Mouse (Mus musculus) stomach, embryonic 15.5 days (tissue): ENCODE measurements around the gene P2rx3. TPM values are rescaled to one million over a fixed set of nuclear protein-coding genes. Genes with fewer than 3 reads are reported as not detected.

Experiments
- ATAC-seq: fragments of 200-750 bp; cut with Nextera tagmentation; 2 replicates; pipeline ENCODE4 v1.8.0; 2017; ENCODE audit warnings: low read depth, moderate number of reproducible peaks, moderate TSS enrichment; ENCODE audit not compliant: insufficient read depth, low FRiP score
- H3K27ac ChIP-seq: fragments of 300-500 bp; sonication (generic); 2 replicates; pipeline ENCODE4 v1.5.1; 2015; ENCODE audit warnings: mild to moderate bottlenecking, inconsistent platforms
- H3K27me3 ChIP-seq: fragments of 300-500 bp; sonication (generic); replicated peaks from 2 replicates; pipeline ENCODE4 v1.6.1; 2015; ENCODE audit warnings: inconsistent platforms
- H3K36me3 ChIP-seq: fragments of 300-500 bp; sonication (generic); 2 replicates; pipeline ENCODE4 v1.6.1; 2015; ENCODE audit warnings: inconsistent platforms
- H3K4me1 ChIP-seq: fragments of 300-500 bp; sonication (generic); 2 replicates; pipeline ENCODE4 v1.6.1; 2015; ENCODE audit warnings: inconsistent platforms
- H3K4me2 ChIP-seq: fragments of 300-500 bp; sonication (generic); 2 replicates; pipeline ENCODE4 v1.6.1; 2015; ENCODE audit warnings: mild to moderate bottlenecking, inconsistent platforms
- H3K4me3 ChIP-seq: fragments of 300-500 bp; sonication (generic); replicated peaks from 2 replicates; pipeline ENCODE4 v1.5.1; 2015; ENCODE audit warnings: inconsistent platforms
- H3K9ac ChIP-seq: fragments of 300-500 bp; sonication (generic); 2 replicates; pipeline ENCODE4 v1.6.1; 2015; ENCODE audit warnings: inconsistent platforms
- H3K9me3 ChIP-seq: fragments of 300-500 bp; sonication (generic); 2 replicates; pipeline ENCODE4 v1.6.1; 2016; ENCODE audit warnings: inconsistent platforms
- WGBS: fragments of 180-500 bp; shearing (Covaris S2); methylation state at CpG from one replicate; pipeline ENCODE4 v1.1.7; 2015; 5-methylcytosine and 5-hydroxymethylcytosine counted together
- polyA plus RNA-seq: library from polyadenylated mRNA; unstranded; fragments of >200 nt; fragmentation: Nextera tagmentation; extraction: Ambion mirVana; gene quantifications from 2 replicates; pipeline ENCODE4 v1.2.1, GENCODE M21; 2015

P2rx3 gene
- polyA plus RNA-seq, 1 experiment from 2014 or later = 1.6 TPM

- no peak overlapping the region for H3K4me3 ChIP-seq
- no peak; the same call in 1 of the 2 replicates for ATAC-seq
- 0 out of 2 replicates have a peak, but pooled peaks cover 6% of the 10 kb centered on the region for H3K4me1 ChIP-seq
- no peak overlapping the region for H3K4me2 ChIP-seq
- no peaks in the 10 kb centered on the region for H3K36me3 ChIP-seq
- no peaks in the 10 kb centered on the region for H3K27me3 ChIP-seq
- H3K9me3 ChIP-seq = no peaks in the 10 kb centered on the region
- H3K27ac ChIP-seq = no peak overlapping the region
- WGBS = 49% methylated on average over 2 of the region's 2 CpGs
- no peak overlapping the region for H3K9ac ChIP-seq
These were observed 28.1 kb downstream of the P2rx3 start for GRCm38 (mm10) chr2:85009212-85009611.

GRCm38 (mm10) chr2:85007729-85008128, 29.5 kb downstream of the P2rx3 start:
- WGBS = 26% methylated on average over 4 of the region's 4 CpGs
- Histone ChIP-seq H3K9ac (no peak overlapping the region), H3K4me1 (0 out of 2 replicates have a peak, but pooled peaks cover 6% of the 10 kb centered on the region), H3K9me3 (no peaks in the 10 kb centered on the region), H3K36me3 (no peaks in the 10 kb centered on the region), H3K27me3 (no peaks in the 10 kb centered on the region), H3K27ac (no peak overlapping the region), H3K4me3 (no peak overlapping the region), H3K4me2 (no peak overlapping the region)
- no peak for ATAC-seq

- Histone ChIP-seq H3K36me3 (no peaks in the 10 kb centered on the region), H3K27ac (no peak overlapping the region), H3K4me1 (0 out of 2 replicates have a peak, but pooled peaks cover 3% of the 10 kb centered on the region), H3K9ac (no peak overlapping the region), H3K27me3 (no peaks in the 10 kb centered on the region), H3K4me2 (no peak overlapping the region), H3K9me3 (no peaks in the 10 kb centered on the region), H3K4me3 (no peak overlapping the region)
- 79% methylated on average over 7 of the region's 7 CpGs for WGBS
- no peak for ATAC-seq
These were observed 30.7 kb downstream of the P2rx3 start for GRCm38 (mm10) chr2:85006600-85006999.

- Histone ChIP-seq H3K27me3 (no peaks in the 10 kb centered on the region), H3K4me1 (no peaks in the 10 kb centered on the region), H3K36me3 (no peaks in the 10 kb centered on the region), H3K9ac (no peak overlapping the region), H3K27ac (no peak overlapping the region), H3K4me3 (no peak overlapping the region), H3K9me3 (no peaks in the 10 kb centered on the region), H3K4me2 (no peak overlapping the region)
- 84% methylated on average over 4 of the region's 4 CpGs for WGBS
- no peak for ATAC-seq
These were observed 32.9 kb downstream of the P2rx3 start for GRCm38 (mm10) chr2:85004341-85004740.

GRCm38 (mm10) chr2:85002575-85002974, 34.7 kb downstream of the P2rx3 start:
- ATAC-seq = no peak
- Histone ChIP-seq H3K36me3 (no peaks in the 10 kb centered on the region), H3K4me2 (no peak overlapping the region), H3K4me1 (no peaks in the 10 kb centered on the region), H3K9me3 (no peaks in the 10 kb centered on the region), H3K9ac (no peak overlapping the region), H3K27ac (no peak overlapping the region), H3K27me3 (no peaks in the 10 kb centered on the region), H3K4me3 (no peak overlapping the region)
- WGBS = 67% methylated on average over 8 of the region's 8 CpGs

GRCm38 (mm10) chr2:85001497-85001896, 35.8 kb downstream of the P2rx3 start:
- 68% methylated on average over 13 of the region's 13 CpGs for WGBS
- Histone ChIP-seq H3K27ac (no peak overlapping the region), H3K9me3 (no peaks in the 10 kb centered on the region)

GRCm38 (mm10) chr2:84999486-85000181, 37.6 kb downstream of the P2rx3 start:
- H3K9ac ChIP-seq = no peak overlapping the region
- H3K4me1 ChIP-seq = no peaks in the 10 kb centered on the region
- H3K9me3 ChIP-seq = no peaks in the 10 kb centered on the region
- WGBS = 64% methylated on average over 3 of the region's 3 CpGs
- ATAC-seq = no peak
- no peak overlapping the region for H3K4me3 ChIP-seq
- no peaks in the 10 kb centered on the region for H3K36me3 ChIP-seq
- H3K27ac ChIP-seq = no peak overlapping the region
- no peaks in the 10 kb centered on the region for H3K27me3 ChIP-seq
- H3K4me2 ChIP-seq = no peak overlapping the region

More at GRCm38 (mm10) chr2:85001497-85001896, 35.8 kb downstream of the P2rx3 start:
- no peaks in the 10 kb centered on the region for H3K36me3 ChIP-seq
- ATAC-seq = no peak
- no peak overlapping the region for H3K9ac ChIP-seq
- no peaks in the 10 kb centered on the region for H3K27me3 ChIP-seq
- H3K4me2 ChIP-seq = no peak overlapping the region
- no peak overlapping the region for H3K4me3 ChIP-seq
- no peaks in the 10 kb centered on the region for H3K4me1 ChIP-seq

- Histone ChIP-seq H3K27ac (no peak overlapping the region), H3K9ac (no peak overlapping the region), H3K9me3 (no peaks in the 10 kb centered on the region), H3K4me3 (no peak overlapping the region), H3K27me3 (no peaks in the 10 kb centered on the region), H3K36me3 (no peaks in the 10 kb centered on the region), H3K4me1 (no peaks in the 10 kb centered on the region), H3K4me2 (no peak overlapping the region)
- ATAC-seq = no peak
- 75% methylated on average over 2 of the region's 2 CpGs for WGBS
These were observed 40.9 kb downstream of the P2rx3 start for GRCm38 (mm10) chr2:84996376-84996775.

- H3K9ac ChIP-seq = no peak within 1 kb of the TSS
- H3K4me3 ChIP-seq = no peak within 1 kb of the TSS
- H3K4me2 ChIP-seq = no peak within 1 kb of the TSS
- no peak within 1 kb of the TSS for H3K27ac ChIP-seq
- no peaks in the 10 kb centered on the region for H3K4me1 ChIP-seq
- no peak for ATAC-seq
- no peaks in the 10 kb centered on the region for H3K9me3 ChIP-seq
- H3K27me3 ChIP-seq = no peaks in the 10 kb centered on the region
- WGBS = 82% methylated on average over 1 of the region's 1 CpGs
- H3K36me3 ChIP-seq = no peaks in the 10 kb centered on the region
These were observed 49.3 kb downstream of the P2rx3 start, which contains the start of gene Prg3 for GRCm38 (mm10) chr2:84987930-84988329. TSS of gene Prg3 (plus strand) at chr2:84988215.

GRCm38 (mm10) chr2:84980188-84980587, 57.1 kb downstream of the P2rx3 start, which contains the start of gene Prg2:
TSS of gene Prg2 (plus strand) at chr2:84980461.
- no peak within 1 kb of the TSS for H3K4me2 ChIP-seq
- no peaks in the 10 kb centered on the region for H3K36me3 ChIP-seq
- ATAC-seq = no peak
- no peak within 1 kb of the TSS for H3K27ac ChIP-seq
- WGBS = 38% methylated on average over 1 of the region's 1 CpGs
- H3K4me1 ChIP-seq = no peaks in the 10 kb centered on the region
- H3K4me3 ChIP-seq = no peak within 1 kb of the TSS
- no peaks in the 10 kb centered on the region for H3K9me3 ChIP-seq
- no peak within 1 kb of the TSS for H3K9ac ChIP-seq
- H3K27me3 ChIP-seq = no peaks in the 10 kb centered on the region

GRCm38 (mm10) chr2:84975580-84975979, 61.7 kb downstream of the P2rx3 start:
- Histone ChIP-seq H3K27me3 (no peaks in the 10 kb centered on the region), H3K9ac (no peak overlapping the region), H3K9me3 (no peaks in the 10 kb centered on the region), H3K4me3 (no peak overlapping the region), H3K4me1 (no peaks in the 10 kb centered on the region), H3K27ac (no peak overlapping the region), H3K4me2 (no peak overlapping the region), H3K36me3 (no peaks in the 10 kb centered on the region)
- ATAC-seq = no peak
- WGBS = 86% methylated on average over 2 of the region's 2 CpGs

GRCm38 (mm10) chr2:84967318-84967991, 69.8 kb downstream of the P2rx3 start:
- WGBS = 67% methylated on average over 5 of the region's 5 CpGs
- H3K9ac ChIP-seq = no peak overlapping the region
- ATAC-seq = no peak
- no peak overlapping the region for H3K27ac ChIP-seq
- no peak overlapping the region for H3K4me2 ChIP-seq
- no peaks in the 10 kb centered on the region for H3K36me3 ChIP-seq
- no peaks in the 10 kb centered on the region for H3K4me1 ChIP-seq
- no peaks in the 10 kb centered on the region for H3K27me3 ChIP-seq
- no peak overlapping the region for H3K4me3 ChIP-seq
- H3K9me3 ChIP-seq = no peaks in the 10 kb centered on the region
